Mouse (Mus musculus) MEL (cell line): Measurements from ENCODE around the gene 4930550C14Rik.

Experiments used
- BHLHE40 ChIP-seq: IDR thresholded peaks from 2 replicates; pipeline ENCODE4 v1.6.1; 2012; ENCODE audit warnings: low read depth, mild to moderate bottlenecking, inconsistent platforms, low read length, improper control_type of control experiment, borderline replicate concordance
- CTCF ChIP-seq, 3 experiments: IDR thresholded peaks in 2 of 3; conservative IDR thresholded peaks in 1 of 3; 2 replicates each; pipeline ENCODE4 v1.5.1; 2011 to 2012; ENCODE audit warnings: low read length in 3 of 3, low read depth in 2 of 3, mild to moderate bottlenecking in 2 of 3, improper control_type of control experiment in 1 of 3, inconsistent platforms in 1 of 3, mixed read lengths in 1 of 3, moderate library complexity in 1 of 3; ENCODE audit not compliant: control insufficient read depth in 1 of 3, insufficient read depth in 1 of 3, poor library complexity in 1 of 3, severe bottlenecking in 1 of 3
- EP300 ChIP-seq, 2 experiments: IDR thresholded peaks; 2 replicates each; pipeline ENCODE4 v1.6.1; 2011; ENCODE audit warnings: improper control_type of control experiment in 2 of 2, low read length in 2 of 2, low read depth in 1 of 2, mild to moderate bottlenecking in 1 of 2
- KAT2A ChIP-seq: conservative IDR thresholded peaks from 2 replicates; pipeline ENCODE4 v1.6.1; 2012; ENCODE audit warnings: low read depth, low read length, improper control_type of control experiment, inconsistent platforms
- MAX ChIP-seq: IDR thresholded peaks from 2 replicates; pipeline ENCODE4 v1.6.1; 2011; ENCODE audit warnings: low read length, improper control_type of control experiment
- POLR2A ChIP-seq, 2 experiments: IDR thresholded peaks; 2 replicates each; pipeline ENCODE4 v1.6.1; 2011 to 2012; ENCODE audit warnings: low read length in 2 of 2, mild to moderate bottlenecking in 2 of 2, control low read depth in 1 of 2, improper control_type of control experiment in 1 of 2, low read depth in 1 of 2, moderate library complexity in 1 of 2; ENCODE audit not compliant: control insufficient read depth in 1 of 2, insufficient read depth in 1 of 2, poor library complexity in 1 of 2
- POLR2AphosphoS5 ChIP-seq: IDR thresholded peaks from 2 replicates; pipeline ENCODE4 v1.6.1; 2012; ENCODE audit warnings: low read depth, borderline replicate concordance, mild to moderate bottlenecking, inconsistent platforms, low read length, moderate library complexity, mixed read lengths
- TCF12 ChIP-seq: IDR thresholded peaks from 2 replicates; pipeline ENCODE4 v1.6.1; 2014; ENCODE audit warnings: low read depth, mild to moderate bottlenecking, inconsistent platforms, low read length, improper control_type of control experiment, moderate library complexity
- ZNF384 ChIP-seq: IDR thresholded peaks from 2 replicates; pipeline ENCODE4 v1.6.1; 2012; ENCODE audit warnings: low read depth, mild to moderate bottlenecking, inconsistent platforms, low read length, improper control_type of control experiment

DNA sequence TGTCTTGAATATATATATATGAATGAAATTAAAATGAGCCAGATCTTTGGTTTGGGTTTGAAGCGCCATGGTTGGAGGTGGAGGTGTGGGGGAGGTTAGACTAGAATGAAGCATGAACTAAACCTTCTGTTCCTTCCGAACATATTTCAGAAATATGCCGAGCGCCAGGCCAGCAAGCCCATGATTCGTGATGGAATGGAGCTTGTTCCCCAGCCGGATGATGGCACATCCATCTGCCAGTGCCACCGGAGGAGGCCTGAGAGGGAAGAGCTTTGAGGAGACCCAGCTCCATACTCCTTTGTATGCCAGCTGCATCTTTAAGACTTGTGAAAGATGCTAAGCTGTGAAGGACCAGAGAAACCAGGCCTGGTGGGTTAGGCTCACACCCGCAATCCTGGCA lies 2.6 kb upstream of the 4930550C14Rik start:
- no peak for TF ChIP-seq TCF12
- TF ChIP-seq CTCF (IDR thresholded peaks at IDR 0.05 in 2 of 3, conservative IDR thresholded peaks at IDR 0.05 in 1 of 3; ENCODE audit: control insufficient read depth in 1 of 3, insufficient read depth in 1 of 3, low read depth in 2 of 3, low read length in 3 of 3, poor library complexity in 1 of 3, severe bottlenecking in 1 of 3) = no peak
- no peak for TF ChIP-seq EP300 (IDR thresholded peaks at IDR 0.05; ENCODE audit: low read depth in 1 of 2, low read length in 2 of 2)
- no peak for TF ChIP-seq POLR2AphosphoS5
- no peak for TF ChIP-seq POLR2A (IDR thresholded peaks at IDR 0.05; ENCODE audit: control insufficient read depth in 1 of 2, insufficient read depth in 1 of 2, low read depth in 1 of 2, low read length in 2 of 2, poor library complexity in 1 of 2)
- TF ChIP-seq MAX = no peak
- TF ChIP-seq BHLHE40 = no peak
- TF ChIP-seq KAT2A = no peak
- TF ChIP-seq ZNF384 = no peak
